Mouse (Mus musculus) olfactory bulb, adult 2 months (tissue): ENCODE data around the gene Iqgap1.

Experiments used
- CTCF ChIP-seq: fragments of 200-500 bp; IDR thresholded peaks from 2 replicates; pipeline ENCODE4 v1.5.1; 2012; ENCODE audit warnings: low read depth, mild to moderate bottlenecking, low read length, moderate library complexity; ENCODE audit not compliant: insufficient read depth
- POLR2A ChIP-seq: fragments of 200-500 bp; IDR thresholded peaks from 2 replicates; pipeline ENCODE4 v1.6.1; 2012; ENCODE audit warnings: mild to moderate bottlenecking, low read depth, low read length, moderate library complexity; ENCODE audit not compliant: insufficient read depth

- TF ChIP-seq POLR2A (no peak), CTCF (no peak)
Observed at GRCm38 (mm10) chr7:80789061-80789460, 36.7 kb downstream of the Iqgap1 start.
